In genomic region chr10:117377431-117378290, GRCm38 (mm10) we compare ENCODE assay signal across 7 mouse cellular contexts. TPM values are rescaled to one million over a fixed set of nuclear protein-coding genes. Genes with fewer than 3 reads are reported as not detected.
DNase-seq lines count a peak whose midpoint lies in the region; ATAC-seq and TF ChIP-seq lines count a peak whose summit lies in the region.

No protein-coding gene starts in this region.

- peaks cover 2% of the 10 kb centered on the region for H3K4me1 ChIP-seq in embryonic fibroblast, embryonic 13.5 days (ENCODE audit: control insufficient read depth, insufficient read depth, low read length)
- H3K4me1 ChIP-seq in limb, embryonic 13.5 days = peaks cover 16% of the 10 kb centered on the region

- H3K36me3 ChIP-seq in limb, embryonic 13.5 days = no peaks in the 10 kb centered on the region

- H3K4me2 ChIP-seq in limb, embryonic 13.5 days (replicated peaks) = peak overlapping the region; percentile 73

- H3K9me3 ChIP-seq in limb, embryonic 13.5 days = no peaks in the 10 kb centered on the region

- no peak overlapping the region for H3K27ac ChIP-seq in embryonic fibroblast, embryonic 13.5 days (ENCODE audit: insufficient read depth, low read length)
- no peak overlapping the region for H3K27ac ChIP-seq in limb, embryonic 13.5 days

- WGBS in limb, embryonic 13.5 days = 20% methylated on average over 16 of the region's 16 CpGs

- peak overlapping the region; percentile 49 for H3K4me3 ChIP-seq in embryonic fibroblast, embryonic 13.5 days (ENCODE audit: insufficient read depth, low read length)
- H3K4me3 ChIP-seq in limb, embryonic 13.5 days = peak overlapping the region; percentile 94

- peak; percentile 18 to 27 for DNase-seq in spleen, postnatal 36 days (ENCODE audit: low spot score in 2 of 2)
- no peak for DNase-seq in spleen, adult 12 weeks (ENCODE audit: low spot score)
- peak; percentile 20 for DNase-seq in retina, postnatal 7 days (ENCODE audit: low read depth, low spot score)
- DNase-seq in cerebellum, postnatal 14 days = no peak
- DNase-seq in kidney, postnatal 4 days = no peak

- H3K9ac ChIP-seq in limb, embryonic 13.5 days = peak overlapping the region; percentile 54

- ATAC-seq in limb, embryonic 13.5 days (ENCODE audit: low FRiP score, low read depth) = no peak

- no peak for TF ChIP-seq CTCF in embryonic fibroblast, embryonic 13.5 days (IDR thresholded peaks at IDR 0.05; ENCODE audit: borderline replicate concordance, insufficient read depth, low read length)

- no peaks in the 10 kb centered on the region for H3K27me3 ChIP-seq in limb, embryonic 13.5 days

- no peak for TF ChIP-seq POLR2A in embryonic fibroblast, embryonic 13.5 days (IDR thresholded peaks at IDR 0.05; ENCODE audit: low read depth, low read length)

RNA-seq across cellular contexts. Expression of gene Cpsf6, which starts 2.2 kb away (rescaled TPM):
- polyA plus RNA-seq in embryonic fibroblast, embryonic 13.5 days (2011; ENCODE audit: insufficient read length, low read depth, missing spikeins) = 77.2 and 99.0 TPM in 2 replicates
- polyA plus RNA-seq in limb, embryonic 13.5 days (2015; fragmentation: Nextera tagmentation; extraction: Ambion mirVana) = 178 and 191 TPM in 2 replicates

Comparison
In these comparisons a context has a peak if more than half of its experiments do, and no peak if none do; other contexts are left out.
1. DNase-seq: peak in spleen, postnatal 36 days (2 of 2) and retina, postnatal 7 days (single experiment); none in spleen, adult 12 weeks (single experiment), cerebellum, postnatal 14 days (0 of 2) and kidney, postnatal 4 days (0 of 2).